Mouse (Mus musculus) intestine, embryonic 14.5 days (tissue): ENCODE measurements around the gene Apeh. TPM values are rescaled to one million over a fixed set of nuclear protein-coding genes. Genes with fewer than 3 reads are reported as not detected.

ENCODE experiments used
- ATAC-seq: fragments of 200-750 bp; cut with Nextera tagmentation; replicated peaks from 2 replicates; pipeline ENCODE4 v1.8.0; 2017; ENCODE audit warnings: low read depth, moderate number of reproducible peaks, moderate TSS enrichment, moderate library complexity; ENCODE audit not compliant: low FRiP score, low TSS enrichment
- DNase-seq: peaks from one replicate; pipeline ENCODE4 v3.0.0-alpha.2; 2018; ENCODE audit warnings: low spot score
- H3K27ac ChIP-seq: fragments of 300-500 bp; sonication (generic); 2 replicates; pipeline ENCODE4 v1.5.1; 2014; ENCODE audit warnings: low read depth, mild to moderate bottlenecking, control low read depth
- H3K27me3 ChIP-seq: fragments of 300-500 bp; sonication (generic); replicated peaks from 2 replicates; pipeline ENCODE4 v1.6.1; 2014; ENCODE audit warnings: low read length, control low read depth; ENCODE audit not compliant: control insufficient read depth, insufficient read depth
- H3K36me3 ChIP-seq: fragments of 300-500 bp; sonication (generic); 2 replicates; pipeline ENCODE4 v1.6.1; 2014; ENCODE audit warnings: low read length, control low read depth; ENCODE audit not compliant: control insufficient read depth, insufficient read depth
- H3K4me1 ChIP-seq: fragments of 300-500 bp; sonication (generic); replicated peaks from 2 replicates; pipeline ENCODE4 v1.6.1; 2014; ENCODE audit warnings: low read length, control low read depth, mixed read lengths; ENCODE audit not compliant: control insufficient read depth, insufficient read depth
- H3K4me2 ChIP-seq: fragments of 300-500 bp; sonication (generic); 2 replicates; pipeline ENCODE4 v1.6.1; 2014; ENCODE audit warnings: low read length
- H3K4me3 ChIP-seq: fragments of 300-500 bp; sonication (generic); 2 replicates; pipeline ENCODE4 v1.5.1; 2014; ENCODE audit warnings: low read depth, low read length, control low read depth, mixed read lengths
- H3K9ac ChIP-seq: fragments of 300-500 bp; sonication (generic); 2 replicates; pipeline ENCODE4 v1.6.1; 2014; ENCODE audit warnings: mild to moderate bottlenecking, low read length
- H3K9me3 ChIP-seq: fragments of 300-500 bp; sonication (generic); 2 replicates; pipeline ENCODE4 v1.6.1; 2016; ENCODE audit warnings: low read length, control low read depth; ENCODE audit not compliant: control insufficient read depth
- WGBS: fragments of 180-500 bp; shearing (Covaris S2); extraction: QIAGEN DNeasy Blood & Tissue Kit; methylation state at CpG from one replicate; pipeline ENCODE4 v1.1.7; 2014; 5-methylcytosine and 5-hydroxymethylcytosine counted together
- polyA plus RNA-seq: library from polyadenylated mRNA; unstranded; fragments of >200 nt; fragmentation: Nextera tagmentation; extraction: Ambion mirVana; gene quantifications from 2 replicates; pipeline ENCODE4 v1.2.1, GENCODE M21; 2014

Apeh gene
- polyA plus RNA-seq, 1 experiment from 2014 or later: 57.7 TPM

- Histone ChIP-seq H3K27me3 (no peaks in the 10 kb centered on the region), H3K4me3 (no peak overlapping the region), H3K27ac (no peak overlapping the region), H3K36me3 (peaks cover 38% of the 10 kb centered on the region), H3K4me1 (no peaks in the 10 kb centered on the region), H3K4me2 (no peak overlapping the region), H3K9ac (no peak overlapping the region), H3K9me3 (no peaks in the 10 kb centered on the region)
- WGBS: 83% methylated on average over 7 of the region's 7 CpGs
- no peak for DNase-seq
- ATAC-seq: no peak
These were observed 27.2 kb downstream of the Apeh start for GRCm38 (mm10) chr9:108067199-108067598.

DNA sequence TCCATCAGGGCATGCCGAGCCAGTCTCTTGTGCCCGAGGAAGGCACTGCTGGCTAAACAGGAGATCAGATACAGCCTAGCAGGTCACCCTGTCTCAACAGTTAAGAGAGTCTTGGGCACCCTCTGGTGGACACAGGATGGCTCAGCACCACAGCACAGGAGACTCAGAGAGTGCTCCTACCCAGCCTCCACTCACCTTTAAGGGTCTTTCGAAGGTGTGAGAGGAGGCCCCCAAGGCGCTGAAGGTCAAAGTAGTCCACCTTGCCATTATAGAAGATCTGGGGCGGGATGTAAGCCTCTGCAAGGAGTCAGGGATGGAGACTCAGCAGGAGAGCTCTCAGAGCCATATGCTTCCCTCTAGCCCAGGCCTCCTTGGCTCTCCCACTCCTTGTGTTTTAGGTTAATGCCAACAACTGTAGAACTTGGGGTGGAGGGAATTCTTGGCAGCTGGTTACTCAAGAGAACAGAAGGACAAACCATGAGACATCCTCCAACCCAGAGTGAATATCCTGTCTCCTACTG is 28.9 kb downstream of the Apeh start:
- no peaks in the 10 kb centered on the region for H3K9me3 ChIP-seq
- H3K4me2 ChIP-seq: no peak overlapping the region
- no peaks in the 10 kb centered on the region for H3K27me3 ChIP-seq
- peak; percentile 73 for DNase-seq
- 49% methylated on average over 5 of the region's 5 CpGs for WGBS
- no peak for ATAC-seq
- H3K4me3 ChIP-seq: no peak overlapping the region
- no peak overlapping the region for H3K27ac ChIP-seq
- no peaks in the 10 kb centered on the region for H3K4me1 ChIP-seq
- peaks cover 29% of the 10 kb centered on the region for H3K36me3 ChIP-seq
- no peak overlapping the region for H3K9ac ChIP-seq

GRCm38 (mm10) chr9:108063361-108063760 is 31.0 kb downstream of the Apeh start:
- Histone ChIP-seq H3K4me2 (no peak overlapping the region), H3K36me3 (peaks cover 36% of the 10 kb centered on the region), H3K4me3 (no peak overlapping the region), H3K9ac (no peak overlapping the region), H3K27me3 (no peaks in the 10 kb centered on the region), H3K27ac (no peak overlapping the region), H3K4me1 (no peaks in the 10 kb centered on the region), H3K9me3 (no peaks in the 10 kb centered on the region)
- no peak for ATAC-seq
- no peak for DNase-seq
- WGBS: 85% methylated on average over 12 of the region's 12 CpGs

DNA sequence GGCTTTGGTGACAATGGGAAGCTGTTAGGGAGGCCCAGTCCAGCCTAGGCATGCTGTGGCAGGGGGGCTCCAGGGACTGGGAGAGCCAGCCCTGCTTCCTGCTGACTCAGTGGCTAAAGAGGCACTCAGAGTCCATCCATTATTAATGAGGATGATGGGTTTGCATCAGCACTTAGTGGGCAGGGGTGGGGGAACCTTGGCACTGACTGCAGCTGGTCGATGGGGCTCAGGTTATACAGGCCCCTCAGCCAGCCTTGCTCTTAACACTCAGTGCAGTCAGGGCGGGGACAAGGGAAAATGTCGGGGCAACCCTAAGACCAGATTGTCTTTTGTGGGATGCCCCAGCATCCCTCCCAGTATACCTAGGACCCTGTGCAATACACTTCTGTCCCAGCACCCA is 32.3 kb downstream of the Apeh start:
- Histone ChIP-seq H3K27me3 (no peaks in the 10 kb centered on the region), H3K9me3 (no peaks in the 10 kb centered on the region), H3K4me3 (no peak overlapping the region), H3K36me3 (peaks cover 36% of the 10 kb centered on the region), H3K4me2 (no peak overlapping the region), H3K27ac (no peak overlapping the region), H3K9ac (no peak overlapping the region), H3K4me1 (no peaks in the 10 kb centered on the region)
- ATAC-seq (no peak; the same call in 1 of the 2 replicates), DNase-seq (no peak)
- WGBS: 87% methylated on average over 3 of the region's 3 CpGs

DNA sequence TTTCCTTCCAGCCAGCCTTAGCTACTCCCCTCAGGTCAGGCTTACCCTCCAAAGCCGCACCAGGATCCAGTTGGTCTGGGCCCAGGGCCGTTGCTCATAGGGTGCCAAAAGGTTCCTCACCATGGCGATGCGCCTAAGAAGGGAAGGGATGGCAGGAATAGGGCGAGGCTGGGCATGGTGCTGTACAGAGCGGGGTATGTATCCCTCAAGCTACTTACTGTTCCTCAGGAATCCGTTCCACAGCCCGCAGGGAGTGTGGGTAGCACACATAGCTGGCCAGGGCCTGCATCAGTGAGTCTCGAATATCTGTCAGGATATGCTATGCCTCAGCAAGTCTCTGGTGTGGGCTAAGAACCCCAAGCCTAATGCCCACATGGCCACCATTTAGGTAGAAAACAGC is 36.1 kb downstream of the Apeh start:
- Histone ChIP-seq H3K27me3 (no peaks in the 10 kb centered on the region), H3K4me1 (0 out of 2 replicates have a peak, but pooled peaks cover 1% of the 10 kb centered on the region), H3K36me3 (peaks cover 55% of the 10 kb centered on the region), H3K27ac (no peak overlapping the region), H3K9me3 (no peaks in the 10 kb centered on the region), H3K9ac (no peak overlapping the region), H3K4me3 (no peak overlapping the region), H3K4me2 (no peak overlapping the region)
- ATAC-seq (no peak), DNase-seq (no peak)
- WGBS: 93% methylated on average over 9 of the region's 9 CpGs

DNA sequence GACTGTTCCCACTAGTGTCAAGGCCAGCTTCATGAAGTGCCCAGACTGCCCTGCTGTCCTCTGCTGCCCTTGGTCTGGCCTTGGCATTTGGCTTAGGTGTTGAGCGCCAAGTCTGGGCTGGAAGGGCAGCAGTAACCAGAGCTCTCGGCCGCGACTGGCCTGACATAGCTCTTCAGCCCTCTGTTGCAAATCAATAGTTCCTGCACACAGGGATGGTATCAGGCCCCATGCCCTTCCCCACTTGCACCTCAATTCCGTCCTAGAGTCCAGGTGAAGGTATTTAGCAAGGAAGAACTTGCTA is 37.2 kb downstream of the Apeh start:
- Histone ChIP-seq H3K27me3 (no peaks in the 10 kb centered on the region), H3K27ac (no peak overlapping the region), H3K4me3 (no peak overlapping the region), H3K9me3 (no peaks in the 10 kb centered on the region), H3K4me2 (no peak overlapping the region), H3K36me3 (peaks cover 46% of the 10 kb centered on the region), H3K9ac (no peak overlapping the region), H3K4me1 (0 out of 2 replicates have a peak, but pooled peaks cover 5% of the 10 kb centered on the region)
- no peak for ATAC-seq
- WGBS: 91% methylated on average over 5 of the region's 5 CpGs
- no peak for DNase-seq

DNA sequence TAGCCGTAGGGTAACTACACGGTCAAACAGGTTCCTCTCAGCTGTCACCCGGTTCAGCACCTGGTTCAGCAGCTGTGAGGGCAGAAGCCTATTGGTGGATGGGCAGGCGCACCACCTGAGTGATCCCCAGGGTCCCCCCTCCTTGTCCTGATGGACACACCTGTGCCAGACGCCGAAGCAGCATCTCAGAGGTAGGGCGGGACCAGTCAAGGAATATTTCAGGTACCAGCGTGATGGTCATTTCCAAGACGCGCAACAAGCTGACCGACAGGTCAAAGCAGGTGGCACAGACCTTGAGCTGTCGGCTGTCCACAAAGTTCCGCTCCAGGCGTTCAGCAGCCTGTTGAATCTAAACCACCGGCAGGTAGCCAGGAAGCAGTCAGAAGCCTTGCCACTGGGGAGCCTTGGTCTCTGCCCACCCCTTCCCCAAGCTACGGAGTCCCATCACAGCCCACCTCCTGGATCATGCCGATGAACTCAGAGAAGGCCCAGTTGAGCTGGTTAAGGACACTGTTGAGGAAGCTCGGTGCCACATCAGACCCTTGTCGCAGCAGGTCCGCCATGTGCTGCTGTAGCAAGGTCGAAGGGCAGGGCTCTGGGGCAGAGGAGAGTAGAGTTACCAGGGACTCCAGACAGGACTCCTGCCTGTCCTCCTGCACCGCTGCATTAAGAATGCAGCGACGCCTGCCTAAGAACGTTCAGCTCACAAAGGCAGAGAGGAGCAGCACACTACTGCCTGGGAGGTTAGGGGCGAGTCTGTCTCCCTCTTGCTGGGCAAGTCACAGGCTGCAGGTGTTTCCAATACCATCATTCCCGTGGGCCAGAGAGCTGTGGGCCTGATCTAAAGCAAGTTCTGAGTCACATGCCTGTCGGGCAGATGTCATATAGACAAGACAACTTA is 37.8 kb downstream of the Apeh start:
- Histone ChIP-seq H3K9me3 (no peaks in the 10 kb centered on the region), H3K4me2 (no peak overlapping the region), H3K27ac (no peak overlapping the region), H3K27me3 (no peaks in the 10 kb centered on the region), H3K36me3 (peaks cover 50% of the 10 kb centered on the region), H3K4me1 (0 out of 2 replicates have a peak, but pooled peaks cover 5% of the 10 kb centered on the region), H3K9ac (no peak overlapping the region), H3K4me3 (no peak overlapping the region)
- ATAC-seq (no peak), DNase-seq (no peak)
- WGBS: 84% methylated on average over 28 of the region's 28 CpGs

- DNase-seq: no peak
- Histone ChIP-seq H3K9ac (no peak overlapping the region), H3K27me3 (no peaks in the 10 kb centered on the region), H3K4me1 (0 out of 2 replicates have a peak, but pooled peaks cover 5% of the 10 kb centered on the region), H3K4me2 (no peak overlapping the region), H3K4me3 (no peak overlapping the region), H3K36me3 (peaks cover 58% of the 10 kb centered on the region), H3K27ac (no peak overlapping the region), H3K9me3 (no peaks in the 10 kb centered on the region)
- 82% methylated on average over 6 of the region's 6 CpGs for WGBS
- ATAC-seq: no peak
These were observed 38.7 kb downstream of the Apeh start for GRCm38 (mm10) chr9:108055661-108056237.
